Mouse (Mus musculus): ENCODE measurements around the gene Prkn. TPM values are rescaled to one million over a fixed set of nuclear protein-coding genes. Genes with fewer than 3 reads are reported as not detected.

Prkn gene
- polyA plus RNA-seq, 1 experiment from 2014 or later, result 3.0 TPM

DNA sequence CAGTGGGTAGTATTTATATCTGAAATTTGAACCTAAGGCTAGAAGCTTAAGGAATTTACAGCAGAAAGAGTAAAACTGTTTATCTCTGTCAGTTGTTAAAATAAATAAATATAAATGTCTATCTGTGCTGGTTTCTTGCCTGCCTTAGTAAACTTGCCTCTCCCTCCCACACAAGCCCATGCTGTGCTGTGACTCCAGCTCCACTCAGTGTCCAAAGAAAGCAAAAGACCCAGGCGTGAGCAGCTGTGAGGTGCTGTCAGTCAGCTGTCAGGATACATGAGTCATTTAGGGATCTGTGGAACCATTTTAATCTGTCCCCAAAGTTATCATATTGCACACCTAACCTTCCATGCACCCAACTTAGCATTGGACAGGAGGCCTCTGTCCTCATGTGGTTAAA lies 389.2 kb downstream of the Prkn start:
- no peaks in the 10 kb centered on the region for H3K27me3 ChIP-seq (ENCODE audit: control insufficient read depth, insufficient read depth, low read length)
- H3K9ac ChIP-seq (replicated peaks; ENCODE audit: low read depth, low read length), result no peak overlapping the region
- no peaks in the 10 kb centered on the region for H3K9me3 ChIP-seq (ENCODE audit: control insufficient read depth, low read depth, low read length)
- no peak overlapping the region for H3K27ac ChIP-seq (ENCODE audit: low read length)
- ATAC-seq (ENCODE audit: insufficient number of reproducible peaks, insufficient read depth, low FRiP score, low read depth), result no peak
- no peak overlapping the region for H3K4me3 ChIP-seq (ENCODE audit: low read depth, low read length)
- no peaks in the 10 kb centered on the region for H3K4me1 ChIP-seq (ENCODE audit: control insufficient read depth, insufficient read depth, low read length)
- WGBS, result 25% methylated on average over 1 of the region's 1 CpGs
- H3K36me3 ChIP-seq (ENCODE audit: control insufficient read depth, insufficient read depth, low read length), result no peaks in the 10 kb centered on the region
- H3K4me2 ChIP-seq (replicated peaks; ENCODE audit: low read depth, low read length), result no peak overlapping the region

GRCm38 (mm10) chr17:11230604-11231395 lies 390.6 kb downstream of the Prkn start:
- H3K27ac ChIP-seq (ENCODE audit: low read length), result no peak overlapping the region
- H3K4me3 ChIP-seq (ENCODE audit: low read depth, low read length), result no peak overlapping the region
- no peaks in the 10 kb centered on the region for H3K9me3 ChIP-seq (ENCODE audit: control insufficient read depth, low read depth, low read length)
- no peak for ATAC-seq (ENCODE audit: insufficient number of reproducible peaks, insufficient read depth, low FRiP score, low read depth)
- no peaks in the 10 kb centered on the region for H3K4me1 ChIP-seq (ENCODE audit: control insufficient read depth, insufficient read depth, low read length)
- 34% methylated on average over 12 of the region's 12 CpGs for WGBS
- no peaks in the 10 kb centered on the region for H3K27me3 ChIP-seq (ENCODE audit: control insufficient read depth, insufficient read depth, low read length)
- no peak overlapping the region for H3K4me2 ChIP-seq (replicated peaks; ENCODE audit: low read depth, low read length)
- no peaks in the 10 kb centered on the region for H3K36me3 ChIP-seq (ENCODE audit: control insufficient read depth, insufficient read depth, low read length)
- H3K9ac ChIP-seq (replicated peaks; ENCODE audit: low read depth, low read length), result no peak overlapping the region

DNA sequence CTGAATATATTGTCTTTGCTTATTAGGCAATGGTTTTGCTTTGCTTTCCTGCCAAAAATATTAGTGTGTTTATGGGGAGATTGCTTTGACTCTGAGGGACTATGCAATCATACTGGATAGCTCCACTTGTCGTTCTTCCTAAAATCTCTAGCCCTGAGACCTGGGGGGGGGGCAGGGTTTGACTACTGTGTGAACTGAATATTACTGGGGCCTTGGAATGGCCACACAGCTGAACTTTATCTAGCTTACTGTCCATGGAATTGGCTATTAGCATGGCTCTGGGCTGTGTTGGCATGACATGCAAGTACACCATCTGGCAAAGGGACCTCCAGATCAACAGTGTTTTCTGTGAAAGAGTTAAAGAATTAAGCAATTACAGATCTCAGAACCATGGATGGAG lies 395.1 kb downstream of the Prkn start:
- no peak overlapping the region for H3K27ac ChIP-seq (ENCODE audit: low read length)
- no peak overlapping the region for H3K4me2 ChIP-seq (replicated peaks; ENCODE audit: low read depth, low read length)
- 46% methylated on average over 1 of the region's 1 CpGs for WGBS
- H3K9ac ChIP-seq (replicated peaks; ENCODE audit: low read depth, low read length), result no peak overlapping the region
- ATAC-seq (ENCODE audit: insufficient number of reproducible peaks, insufficient read depth, low FRiP score, low read depth), result no peak
- H3K4me1 ChIP-seq (ENCODE audit: control insufficient read depth, insufficient read depth, low read length), result no peaks in the 10 kb centered on the region
- H3K9me3 ChIP-seq (ENCODE audit: control insufficient read depth, low read depth, low read length), result no peaks in the 10 kb centered on the region
- no peak overlapping the region for H3K4me3 ChIP-seq (ENCODE audit: low read depth, low read length)
- H3K27me3 ChIP-seq (ENCODE audit: control insufficient read depth, insufficient read depth, low read length), result no peaks in the 10 kb centered on the region
- no peaks in the 10 kb centered on the region for H3K36me3 ChIP-seq (ENCODE audit: control insufficient read depth, insufficient read depth, low read length)

GRCm38 (mm10) chr17:11245040-11245439 lies 404.9 kb downstream of the Prkn start:
- H3K36me3 ChIP-seq (ENCODE audit: control insufficient read depth, insufficient read depth, low read length), result no peaks in the 10 kb centered on the region
- no peak for ATAC-seq (ENCODE audit: insufficient number of reproducible peaks, insufficient read depth, low FRiP score, low read depth)
- WGBS, result 38% methylated on average over 9 of the region's 9 CpGs

GRCm38 (mm10) chr17:11249216-11249615 lies 409.0 kb downstream of the Prkn start:
- H3K9me3 ChIP-seq (ENCODE audit: control insufficient read depth, low read depth, low read length), result no peaks in the 10 kb centered on the region
- no peaks in the 10 kb centered on the region for H3K27me3 ChIP-seq (ENCODE audit: control insufficient read depth, insufficient read depth, low read length)
- H3K4me2 ChIP-seq (replicated peaks; ENCODE audit: low read depth, low read length), result no peak overlapping the region
- H3K27ac ChIP-seq (ENCODE audit: low read length), result no peak overlapping the region
- ATAC-seq (ENCODE audit: insufficient number of reproducible peaks, insufficient read depth, low FRiP score, low read depth), result no peak
- no peaks in the 10 kb centered on the region for H3K36me3 ChIP-seq (ENCODE audit: control insufficient read depth, insufficient read depth, low read length)
- no peak overlapping the region for H3K4me3 ChIP-seq (ENCODE audit: low read depth, low read length)
- no peak overlapping the region for H3K9ac ChIP-seq (replicated peaks; ENCODE audit: low read depth, low read length)
- 69% methylated on average over 6 of the region's 6 CpGs for WGBS
- H3K4me1 ChIP-seq (ENCODE audit: control insufficient read depth, insufficient read depth, low read length), result no peaks in the 10 kb centered on the region

More at GRCm38 (mm10) chr17:11245040-11245439, 404.9 kb downstream of the Prkn start:
- H3K9me3 ChIP-seq (ENCODE audit: control insufficient read depth, low read depth, low read length), result no peaks in the 10 kb centered on the region
- H3K9ac ChIP-seq (replicated peaks; ENCODE audit: low read depth, low read length), result no peak overlapping the region
- H3K4me1 ChIP-seq (ENCODE audit: control insufficient read depth, insufficient read depth, low read length), result no peaks in the 10 kb centered on the region
- no peak overlapping the region for H3K4me3 ChIP-seq (ENCODE audit: low read depth, low read length)
- no peak overlapping the region for H3K4me2 ChIP-seq (replicated peaks; ENCODE audit: low read depth, low read length)
- H3K27ac ChIP-seq (ENCODE audit: low read length), result no peak overlapping the region
- no peaks in the 10 kb centered on the region for H3K27me3 ChIP-seq (ENCODE audit: control insufficient read depth, insufficient read depth, low read length)

- Histone ChIP-seq H3K9me3 (ENCODE audit: control insufficient read depth, low read depth, low read length) (no peaks in the 10 kb centered on the region), H3K27ac (ENCODE audit: low read length) (no peak overlapping the region), H3K4me2 (replicated peaks; ENCODE audit: low read depth, low read length) (no peak overlapping the region), H3K27me3 (ENCODE audit: control insufficient read depth, insufficient read depth, low read length) (no peaks in the 10 kb centered on the region), H3K4me1 (ENCODE audit: control insufficient read depth, insufficient read depth, low read length) (no peaks in the 10 kb centered on the region), H3K4me3 (ENCODE audit: low read depth, low read length) (no peak overlapping the region), H3K9ac (replicated peaks; ENCODE audit: low read depth, low read length) (no peak overlapping the region), H3K36me3 (ENCODE audit: control insufficient read depth, insufficient read depth, low read length) (no peaks in the 10 kb centered on the region)
- no peak for ATAC-seq (ENCODE audit: insufficient number of reproducible peaks, insufficient read depth, low FRiP score, low read depth)
- WGBS, result 68% methylated on average over 8 of the region's 8 CpGs
Observed at GRCm38 (mm10) chr17:11260663-11261062, 420.5 kb downstream of the Prkn start.

DNA sequence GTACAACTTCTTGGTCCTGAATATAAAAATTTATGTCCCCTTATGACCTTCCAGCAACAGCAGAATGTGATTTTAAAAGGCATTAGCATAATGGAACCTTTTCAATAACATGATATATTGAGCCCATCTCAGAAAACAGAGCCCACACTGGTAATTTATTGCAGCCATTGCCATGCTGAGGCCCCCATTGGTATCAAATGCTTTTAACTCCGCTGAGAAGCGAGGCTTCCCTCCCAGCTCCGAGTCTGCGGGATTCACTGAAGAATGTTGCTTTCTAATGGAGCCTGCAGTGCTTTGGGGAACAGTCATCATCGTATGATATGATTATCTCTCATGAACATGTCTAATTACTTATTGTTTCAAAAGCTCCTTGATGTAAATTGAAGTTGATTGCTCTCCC lies 421.5 kb downstream of the Prkn start:
- Histone ChIP-seq H3K4me3 (ENCODE audit: low read depth, low read length) (no peak overlapping the region), H3K9ac (replicated peaks; ENCODE audit: low read depth, low read length) (no peak overlapping the region), H3K4me2 (replicated peaks; ENCODE audit: low read depth, low read length) (no peak overlapping the region), H3K27ac (ENCODE audit: low read length) (no peak overlapping the region), H3K9me3 (ENCODE audit: control insufficient read depth, low read depth, low read length) (no peaks in the 10 kb centered on the region), H3K27me3 (ENCODE audit: control insufficient read depth, insufficient read depth, low read length) (no peaks in the 10 kb centered on the region), H3K36me3 (ENCODE audit: control insufficient read depth, insufficient read depth, low read length) (no peaks in the 10 kb centered on the region), H3K4me1 (ENCODE audit: control insufficient read depth, insufficient read depth, low read length) (no peaks in the 10 kb centered on the region)
- 53% methylated on average over 5 of the region's 5 CpGs for WGBS
- no peak for ATAC-seq (ENCODE audit: insufficient number of reproducible peaks, insufficient read depth, low FRiP score, low read depth)

DNA sequence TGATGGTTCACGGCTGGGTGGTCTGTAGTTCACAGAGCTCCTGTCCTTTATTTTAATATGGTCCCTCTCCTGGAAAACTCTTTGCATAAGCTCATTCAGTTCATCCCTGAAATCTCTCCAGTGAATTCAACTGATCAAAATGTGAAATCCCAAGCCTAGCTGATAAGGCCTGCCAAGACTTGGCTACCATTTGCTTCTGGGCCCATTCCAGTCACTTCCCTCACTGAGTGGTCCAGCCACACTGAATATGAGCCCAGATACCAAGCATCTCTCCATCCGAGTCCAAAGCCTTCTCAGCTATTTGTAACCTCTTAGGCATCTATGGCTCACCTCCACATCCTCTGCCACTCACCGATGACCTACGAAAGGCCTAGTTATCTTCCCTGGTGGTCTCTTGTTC lies 427.8 kb downstream of the Prkn start:
- Histone ChIP-seq H3K4me1 (ENCODE audit: control insufficient read depth, insufficient read depth, low read length) (no peaks in the 10 kb centered on the region), H3K4me2 (replicated peaks; ENCODE audit: low read depth, low read length) (no peak overlapping the region), H3K36me3 (ENCODE audit: control insufficient read depth, insufficient read depth, low read length) (no peaks in the 10 kb centered on the region), H3K9ac (replicated peaks; ENCODE audit: low read depth, low read length) (no peak overlapping the region), H3K4me3 (ENCODE audit: low read depth, low read length) (no peak overlapping the region), H3K27ac (ENCODE audit: low read length) (no peak overlapping the region), H3K9me3 (ENCODE audit: control insufficient read depth, low read depth, low read length) (no peaks in the 10 kb centered on the region), H3K27me3 (ENCODE audit: control insufficient read depth, insufficient read depth, low read length) (no peaks in the 10 kb centered on the region)
- no peak for ATAC-seq (ENCODE audit: insufficient number of reproducible peaks, insufficient read depth, low FRiP score, low read depth)
- WGBS, result 99% methylated on average over 4 of the region's 4 CpGs

- Histone ChIP-seq H3K4me2 (replicated peaks; ENCODE audit: low read depth, low read length) (no peak overlapping the region), H3K4me1 (ENCODE audit: control insufficient read depth, insufficient read depth, low read length) (no peaks in the 10 kb centered on the region), H3K27me3 (ENCODE audit: control insufficient read depth, insufficient read depth, low read length) (no peaks in the 10 kb centered on the region), H3K36me3 (ENCODE audit: control insufficient read depth, insufficient read depth, low read length) (no peaks in the 10 kb centered on the region), H3K9ac (replicated peaks; ENCODE audit: low read depth, low read length) (no peak overlapping the region), H3K9me3 (ENCODE audit: control insufficient read depth, low read depth, low read length) (no peaks in the 10 kb centered on the region), H3K4me3 (ENCODE audit: low read depth, low read length) (no peak overlapping the region), H3K27ac (ENCODE audit: low read length) (no peak overlapping the region)
- WGBS, result 79% methylated on average over 4 of the region's 4 CpGs
- ATAC-seq (ENCODE audit: insufficient number of reproducible peaks, insufficient read depth, low FRiP score, low read depth), result no peak
Observed at GRCm38 (mm10) chr17:11270179-11270578, 430.0 kb downstream of the Prkn start.

All from stomach, embryonic 14.5 days (tissue).